Mouse (Mus musculus) embryonic fibroblast, embryonic 13.5 days (primary cell): ENCODE results near the gene Cd38.

ENCODE experiments used
- CTCF ChIP-seq: IDR thresholded peaks from 2 replicates; pipeline ENCODE4 v1.5.1; 2011; ENCODE audit warnings: mild to moderate bottlenecking, control low read depth, low read length, moderate library complexity, borderline replicate concordance; ENCODE audit not compliant: insufficient read depth
- POLR2A ChIP-seq: IDR thresholded peaks from 2 replicates; pipeline ENCODE4 v1.6.1; 2011; ENCODE audit warnings: low read depth, mild to moderate bottlenecking, control low read depth, low read length, moderate library complexity

DNA sequence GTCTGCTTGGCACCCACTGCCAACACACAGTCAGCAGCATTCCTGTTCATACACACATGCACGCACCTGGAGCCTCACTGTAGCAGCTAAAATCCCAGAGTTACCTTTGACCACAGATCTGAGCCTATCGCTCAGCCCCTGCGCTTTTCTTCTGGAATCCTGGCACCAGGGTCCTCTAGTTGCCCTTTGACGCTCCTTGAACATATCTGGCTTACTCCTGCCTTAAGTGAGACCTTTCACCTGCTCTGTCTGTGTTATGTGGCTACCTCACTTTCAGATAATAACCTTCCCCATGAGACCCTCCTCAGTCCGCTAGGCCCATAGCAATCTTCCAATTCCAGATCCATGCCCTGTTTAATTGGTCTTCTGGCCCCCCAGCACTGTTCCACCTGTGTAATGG, 8.3 kb upstream of the Cd38 start:
- TF ChIP-seq CTCF (no peak), POLR2A (no peak)
